Mouse (Mus musculus) erythroblast, embryonic 14.5 days (primary cell): ENCODE data around the gene Lst1. TPM values are rescaled to one million over a fixed set of nuclear protein-coding genes. Genes with fewer than 3 reads are reported as not detected.

Experiments
- H3K27me3 ChIP-seq: 2 replicates; pipeline ENCODE4 v1.6.1; 2012; ENCODE audit warnings: inconsistent platforms; ENCODE audit not compliant: control insufficient read depth
- H3K36me3 ChIP-seq: 2 replicates; pipeline ENCODE4 v1.6.1; 2012; ENCODE audit warnings: mild to moderate bottlenecking, inconsistent platforms; ENCODE audit not compliant: control insufficient read depth
- H3K4me1 ChIP-seq: 2 replicates; pipeline ENCODE4 v1.6.1; 2012; ENCODE audit warnings: inconsistent platforms; ENCODE audit not compliant: control insufficient read depth
- H3K4me3 ChIP-seq: replicated peaks from 2 replicates; pipeline ENCODE3; 2012; ENCODE audit warnings: moderate library complexity, mild to moderate bottlenecking, inconsistent platforms
- H3K9me3 ChIP-seq: 2 replicates; pipeline ENCODE4 v1.6.1; 2012; ENCODE audit warnings: low read length, inconsistent platforms, mixed read lengths; ENCODE audit not compliant: control insufficient read depth
- GATA1 ChIP-seq: IDR thresholded peaks from 2 replicates; pipeline ENCODE4 v1.6.1; 2012; ENCODE audit warnings: low read length, inconsistent platforms, mixed read lengths
- TAL1 ChIP-seq: IDR thresholded peaks from 3 replicates; pipeline ENCODE4 v1.6.1; 2012; ENCODE audit warnings: low read length, inconsistent platforms, mixed read lengths
- polyA plus RNA-seq: library from polyadenylated mRNA; stranded (reverse); fragments of >175 nt; gene quantifications from 2 replicates; pipeline ENCODE4 v1.2.3, GENCODE M21; 2012

Gene Lst1
- polyA plus RNA-seq, 1 experiment, result not detected

DNA sequence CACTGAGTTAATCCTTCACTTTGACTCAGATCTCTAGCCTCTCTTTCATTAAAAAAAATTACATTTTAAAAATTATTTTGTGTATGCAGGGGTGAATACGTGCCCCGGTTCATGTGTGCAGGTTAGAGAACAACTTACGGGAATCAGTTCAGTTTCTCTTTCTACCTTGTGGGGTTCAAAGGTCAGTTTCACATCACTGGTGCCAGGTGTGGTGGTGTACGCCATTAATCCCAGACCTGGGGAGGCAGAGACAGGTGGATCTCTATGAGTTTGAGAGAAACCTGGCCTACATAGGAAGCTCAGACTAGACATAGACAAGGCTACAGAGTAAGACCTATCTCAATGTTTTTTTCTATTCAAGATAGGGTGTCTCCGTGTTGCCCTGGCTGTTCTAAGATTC is 24.8 kb upstream of the Lst1 start:
- no peak overlapping the region for H3K4me3 ChIP-seq
- TF ChIP-seq GATA1 (no peak), TAL1 (no peak)
- H3K36me3 ChIP-seq, result no peaks in the 10 kb centered on the region
- no peaks in the 10 kb centered on the region for H3K9me3 ChIP-seq
- no peaks in the 10 kb centered on the region for H3K4me1 ChIP-seq
- peaks cover 7% of the 10 kb centered on the region; the same call in 1 of the 2 replicates for H3K27me3 ChIP-seq

DNA sequence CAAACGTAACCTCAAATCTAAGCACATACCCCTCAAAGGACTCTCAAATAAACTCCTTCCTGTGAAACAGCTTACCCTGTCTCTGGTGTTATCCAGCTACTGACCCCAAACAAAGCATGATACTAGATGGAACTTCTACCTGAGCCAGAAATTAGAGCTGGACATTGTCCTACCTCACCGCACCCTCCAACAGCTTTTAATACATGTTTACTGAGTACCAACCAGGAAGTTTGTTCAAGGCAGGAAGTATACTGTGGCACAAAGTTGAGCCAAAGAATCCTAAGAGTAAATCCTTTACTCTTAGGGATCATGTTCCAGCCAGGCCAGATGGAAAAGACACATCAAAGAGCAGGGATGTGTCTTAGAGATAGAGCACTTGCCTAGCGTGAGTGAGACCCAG is 22.4 kb upstream of the Lst1 start:
- TF ChIP-seq GATA1 (no peak), TAL1 (no peak)

DNA sequence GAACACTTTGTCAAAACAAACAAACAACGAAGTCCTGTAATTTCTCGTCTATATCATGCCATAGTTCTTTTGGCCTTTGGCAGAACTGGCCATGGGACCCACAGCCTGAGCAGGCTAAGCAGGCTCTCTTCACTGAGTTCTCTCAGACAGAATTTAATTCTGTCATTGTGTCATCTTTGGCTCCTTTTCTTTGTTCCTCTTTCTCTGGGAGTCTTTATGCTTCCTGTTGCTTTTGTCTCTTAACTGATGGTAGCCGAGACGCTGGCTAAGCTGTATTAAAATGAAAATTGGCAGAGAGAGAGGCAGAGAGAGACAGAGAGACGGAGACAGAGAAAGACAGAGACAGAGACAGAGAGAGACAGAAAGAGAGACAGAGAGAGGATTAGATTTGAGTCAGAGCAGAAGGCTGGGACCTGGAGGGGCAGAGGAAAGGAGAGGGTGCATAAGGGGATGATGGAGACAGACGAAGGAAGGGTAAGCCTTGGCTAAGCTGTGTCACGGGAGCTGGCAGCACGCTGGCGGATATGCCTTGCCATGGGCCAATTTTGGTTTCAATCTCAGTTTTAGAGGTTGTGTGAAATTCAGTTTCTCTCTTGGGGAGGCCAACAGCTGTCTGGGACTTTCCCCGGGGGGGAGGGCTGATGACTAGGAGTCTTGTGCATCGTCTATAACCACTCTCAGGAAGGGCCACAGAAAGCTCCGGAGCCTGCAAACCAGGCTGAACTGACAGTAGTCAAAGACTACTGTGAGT is 21.7 kb upstream of the Lst1 start:
- TF ChIP-seq GATA1 (no peak), TAL1 (no peak)
- peaks cover 12% of the 10 kb centered on the region for H3K27me3 ChIP-seq
- no peaks in the 10 kb centered on the region for H3K9me3 ChIP-seq
- no peaks in the 10 kb centered on the region for H3K4me1 ChIP-seq
- H3K36me3 ChIP-seq, result no peaks in the 10 kb centered on the region
- no peak overlapping the region for H3K4me3 ChIP-seq

More for the DNA sequence above, 22.4 kb upstream of the Lst1 start:
- peaks cover 7% of the 10 kb centered on the region; the same call in 1 of the 2 replicates for H3K27me3 ChIP-seq
- no peaks in the 10 kb centered on the region for H3K36me3 ChIP-seq
- H3K4me1 ChIP-seq, result no peaks in the 10 kb centered on the region
- H3K9me3 ChIP-seq, result no peaks in the 10 kb centered on the region
- H3K4me3 ChIP-seq, result no peak overlapping the region

DNA sequence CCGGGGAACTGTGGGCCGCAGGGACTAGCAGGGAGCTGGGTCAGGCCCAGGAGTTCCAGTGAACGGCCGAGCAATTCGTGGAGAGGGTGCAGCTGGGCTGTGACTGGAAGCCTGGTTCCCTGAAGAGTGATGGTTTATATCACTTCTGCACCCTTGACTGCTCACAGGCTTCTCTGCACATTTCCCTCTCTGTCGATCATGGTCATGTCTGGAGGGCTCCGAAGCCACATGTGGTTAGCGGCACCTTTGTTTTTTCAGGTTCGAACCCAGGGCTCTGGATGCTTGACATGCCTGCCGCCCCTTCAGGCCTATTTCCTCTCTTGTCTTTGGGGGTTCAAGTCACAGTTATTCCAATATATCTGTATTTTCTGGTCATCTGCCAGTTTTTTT is 17.1 kb upstream of the Lst1 start:
- no peaks in the 10 kb centered on the region for H3K9me3 ChIP-seq
- H3K4me1 ChIP-seq, result peaks cover under 1% of the 10 kb centered on the region; the same call in 1 of the 2 replicates
- no peaks in the 10 kb centered on the region for H3K36me3 ChIP-seq
- TF ChIP-seq GATA1, result no peak
- no peak for TF ChIP-seq TAL1
- no peak overlapping the region for H3K4me3 ChIP-seq
- peaks cover 53% of the 10 kb centered on the region for H3K27me3 ChIP-seq

DNA sequence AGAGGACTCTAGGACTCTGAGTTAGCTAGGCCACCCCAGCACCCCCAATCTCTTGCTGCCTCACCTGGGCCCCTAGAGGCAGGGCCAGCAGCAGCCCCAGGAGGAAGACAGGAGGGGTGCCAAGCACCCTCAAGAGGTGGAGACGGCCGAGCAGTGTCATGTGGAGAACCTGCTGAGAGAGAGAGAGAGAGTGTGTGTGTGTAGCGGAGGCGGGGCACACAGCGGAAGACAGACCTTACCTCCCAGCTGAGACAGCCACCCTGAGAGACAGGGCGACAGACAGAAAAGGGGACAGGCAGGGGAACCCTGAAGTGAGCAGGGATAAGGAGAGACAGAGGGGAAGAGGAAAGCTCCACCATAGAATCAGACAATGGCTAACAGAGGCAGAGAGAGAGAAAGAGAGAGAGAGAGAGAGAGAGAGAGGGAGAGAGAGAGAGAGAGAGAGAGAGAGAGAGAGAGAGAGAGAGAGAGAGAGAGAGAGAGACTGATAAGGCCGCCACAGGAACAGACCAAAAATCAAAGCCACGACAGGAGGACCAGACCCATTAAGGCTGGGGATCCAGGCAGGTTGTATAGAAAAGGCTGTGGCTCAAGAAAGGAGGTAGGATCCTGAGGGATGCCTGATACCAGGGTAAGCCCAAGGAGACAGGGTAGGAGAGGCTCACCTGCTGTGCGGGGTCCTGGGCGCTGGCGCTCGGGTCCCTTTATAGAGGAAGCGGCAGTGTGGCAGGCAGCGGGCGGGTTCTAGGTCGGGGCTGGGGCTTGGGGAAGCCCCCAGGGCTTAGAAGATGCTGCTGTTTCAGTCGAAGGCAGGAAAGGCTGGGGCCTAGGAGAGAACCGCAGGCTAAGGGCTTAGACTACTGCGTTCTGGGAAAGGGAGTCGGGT is 16.5 kb upstream of the Lst1 start, which contains the start of gene Lta:
Gene Lta (minus strand): TSS at position 858 of the 886 bp plus-strand sequence.
- no peaks in the 10 kb centered on the region for H3K36me3 ChIP-seq
- no peak for TF ChIP-seq TAL1
- no peak for TF ChIP-seq GATA1
- peaks cover 4% of the 10 kb centered on the region for H3K4me1 ChIP-seq
- no peak within 1 kb of the TSS for H3K4me3 ChIP-seq
- H3K27me3 ChIP-seq, result peaks cover 59% of the 10 kb centered on the region
- H3K9me3 ChIP-seq, result no peaks in the 10 kb centered on the region

DNA sequence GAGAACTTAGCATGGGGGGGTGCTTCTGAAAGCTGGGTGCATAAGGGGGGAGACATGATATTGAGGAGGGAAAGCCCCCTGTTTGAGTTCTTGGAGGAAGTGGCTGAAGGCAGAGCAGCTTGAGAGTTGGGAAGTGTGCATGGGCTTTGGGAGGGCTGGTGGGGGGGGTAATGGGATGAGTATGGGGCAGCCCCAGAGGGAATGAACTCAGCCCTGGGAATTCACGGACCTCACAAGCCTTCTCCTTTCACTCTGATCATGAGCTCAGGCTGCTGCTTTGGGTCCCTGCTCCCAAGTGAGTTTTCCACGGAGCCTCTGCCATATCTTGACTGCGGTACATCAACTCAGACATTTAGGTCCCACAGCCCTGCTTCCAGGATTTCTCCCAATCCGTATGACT is 14.2 kb upstream of the Lst1 start:
- no peak overlapping the region for H3K4me3 ChIP-seq
- peaks cover 4% of the 10 kb centered on the region for H3K4me1 ChIP-seq
- no peaks in the 10 kb centered on the region for H3K9me3 ChIP-seq
- TF ChIP-seq TAL1 (no peak), GATA1 (no peak)
- H3K36me3 ChIP-seq, result no peaks in the 10 kb centered on the region
- peaks cover 62% of the 10 kb centered on the region for H3K27me3 ChIP-seq

DNA sequence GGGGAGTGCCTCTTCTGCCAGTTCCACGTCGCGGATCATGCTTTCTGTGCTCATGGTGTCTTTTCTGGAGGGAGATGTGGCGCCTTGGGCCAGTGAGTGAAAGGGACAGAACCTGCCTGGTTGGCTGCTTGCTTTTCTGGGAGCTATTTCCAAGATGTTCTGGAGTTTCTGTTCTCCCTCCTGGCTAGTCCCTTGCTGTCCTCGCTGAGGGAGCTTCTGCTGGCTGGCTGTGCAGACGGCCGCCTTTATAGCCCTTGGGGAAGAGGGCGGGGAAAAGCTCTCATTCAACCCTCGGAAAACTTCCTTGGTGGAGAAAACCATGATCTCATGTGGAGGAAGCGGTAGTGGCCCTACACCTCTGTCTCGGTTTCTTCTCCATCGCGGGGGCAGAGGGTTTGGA is 13.5 kb upstream of the Lst1 start, which contains the start of gene Tnf:
Gene Tnf (minus strand): TSS at position 221 of the 400 bp plus-strand sequence.
- Histone ChIP-seq H3K36me3 (no peaks in the 10 kb centered on the region), H3K9me3 (no peaks in the 10 kb centered on the region), H3K27me3 (peaks cover 65% of the 10 kb centered on the region), H3K4me1 (peaks cover 4% of the 10 kb centered on the region), H3K4me3 (no peak within 1 kb of the TSS)
- TF ChIP-seq GATA1 (no peak), TAL1 (no peak)

DNA sequence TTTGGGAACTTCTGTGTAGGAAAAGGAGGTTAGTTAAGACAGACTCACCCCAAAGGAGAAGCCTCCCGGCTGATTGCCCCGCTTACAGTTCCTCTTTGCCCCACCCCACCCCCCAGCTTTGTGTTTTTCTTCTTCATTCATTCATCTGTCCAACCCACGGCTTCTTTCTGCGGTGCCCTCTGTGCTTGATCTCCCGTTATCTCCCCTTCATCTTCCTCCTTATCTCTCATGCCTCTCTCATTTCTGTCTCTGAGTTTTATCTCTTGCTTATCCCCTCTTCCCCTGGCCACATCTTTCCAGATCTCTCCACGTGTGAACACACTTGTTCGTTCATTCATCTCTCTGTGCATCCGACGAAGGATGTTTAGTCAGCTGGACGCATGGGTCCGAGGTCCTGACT is 12.9 kb upstream of the Lst1 start:
- Histone ChIP-seq H3K9me3 (no peaks in the 10 kb centered on the region), H3K27me3 (peaks cover 72% of the 10 kb centered on the region), H3K4me1 (peaks cover 6% of the 10 kb centered on the region), H3K4me3 (no peak overlapping the region), H3K36me3 (no peaks in the 10 kb centered on the region)
- TF ChIP-seq TAL1, result no peak
- no peak for TF ChIP-seq GATA1

DNA sequence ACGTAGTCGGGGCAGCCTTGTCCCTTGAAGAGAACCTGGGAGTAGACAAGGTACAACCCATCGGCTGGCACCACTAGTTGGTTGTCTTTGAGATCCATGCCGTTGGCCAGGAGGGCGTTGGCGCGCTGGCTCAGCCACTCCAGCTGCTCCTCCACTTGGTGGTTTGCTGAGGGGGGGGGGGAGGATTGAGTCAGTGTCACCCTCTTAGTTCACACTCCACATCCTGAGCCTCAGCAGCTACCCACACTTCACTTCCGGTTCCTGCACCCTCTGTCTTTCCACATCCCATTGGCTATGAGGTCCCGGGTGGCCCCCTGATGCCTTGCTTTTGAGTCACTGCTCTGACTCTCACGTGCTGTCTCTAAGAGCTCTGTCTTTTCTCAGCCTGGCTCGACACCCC is 12.2 kb upstream of the Lst1 start:
- Histone ChIP-seq H3K4me1 (peaks cover 13% of the 10 kb centered on the region), H3K36me3 (no peaks in the 10 kb centered on the region), H3K9me3 (no peaks in the 10 kb centered on the region), H3K27me3 (peaks cover 78% of the 10 kb centered on the region), H3K4me3 (no peak overlapping the region)
- TF ChIP-seq GATA1 (no peak), TAL1 (no peak)
